In the genomic region with DNA sequence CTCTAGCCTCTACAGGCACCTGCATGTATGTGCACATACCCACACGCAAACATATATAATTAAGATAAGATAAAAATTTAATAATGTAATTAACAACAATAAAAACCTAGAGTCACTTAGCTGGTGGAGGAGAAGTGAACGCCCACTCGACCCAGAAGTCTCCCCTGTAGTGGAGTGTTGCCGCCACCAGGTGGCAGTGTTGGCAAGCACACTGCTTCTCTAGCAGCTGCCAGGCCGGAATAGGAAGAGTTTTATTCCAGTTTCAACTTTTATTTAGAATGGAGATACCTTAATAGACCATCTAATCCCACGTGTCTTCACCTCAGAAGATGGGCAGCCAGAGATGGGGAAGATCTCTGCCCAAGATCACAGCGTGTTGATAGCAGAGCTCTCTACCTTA, we compare ENCODE assay signal across 8 mouse cellular contexts. TPM values are rescaled to one million over a fixed set of nuclear protein-coding genes. Genes with fewer than 3 reads are reported as not detected.
DNase-seq lines count a peak whose midpoint lies in the region; ATAC-seq lines count a peak whose summit lies in the region.

No protein-coding gene starts in this region.

- no peak overlapping the region for H3K4me2 ChIP-seq in forebrain, embryonic 15.5 days (replicated peaks)
- no peak overlapping the region for H3K4me2 ChIP-seq in hindbrain, embryonic 14.5 days (replicated peaks)

- H3K9ac ChIP-seq in forebrain, embryonic 15.5 days (replicated peaks) = no peak overlapping the region
- H3K9ac ChIP-seq in hindbrain, embryonic 14.5 days = no peak overlapping the region

- WGBS in forebrain, embryonic 10.5 days = 3% methylated on average over 7 of the region's 7 CpGs
- 2% methylated on average over 7 of the region's 7 CpGs for WGBS in forebrain, embryonic 15.5 days
- 3% methylated on average over 7 of the region's 7 CpGs for WGBS in hindbrain, embryonic 14.5 days

- H3K27me3 ChIP-seq in forebrain, embryonic 10.5 days (ENCODE audit: poor library complexity, severe bottlenecking) = peaks cover 70% of the 10 kb centered on the region
- no peaks in the 10 kb centered on the region for H3K27me3 ChIP-seq in forebrain, embryonic 15.5 days
- 0 out of 2 replicates have a peak, but pooled peaks cover 3% of the 10 kb centered on the region for H3K27me3 ChIP-seq in hindbrain, embryonic 14.5 days (ENCODE audit: control insufficient read depth, insufficient read depth, low read length)
- no peaks in the 10 kb centered on the region for H3K27me3 ChIP-seq in splenic B cell, adult 2 months (ENCODE audit: control insufficient read depth, insufficient read depth, low read length, poor library complexity, severe bottlenecking)

- H3K36me3 ChIP-seq in forebrain, embryonic 10.5 days (replicated peaks) = no peaks in the 10 kb centered on the region
- H3K36me3 ChIP-seq in forebrain, embryonic 15.5 days = no peaks in the 10 kb centered on the region
- no peaks in the 10 kb centered on the region for H3K36me3 ChIP-seq in hindbrain, embryonic 14.5 days (replicated peaks; ENCODE audit: control insufficient read depth, insufficient read depth)
- no peaks in the 10 kb centered on the region for H3K36me3 ChIP-seq in splenic B cell, adult 2 months (ENCODE audit: control insufficient read depth, insufficient read depth, low read length, poor library complexity, severe bottlenecking)

- H3K4me3 ChIP-seq in forebrain, embryonic 10.5 days = no peak overlapping the region
- H3K4me3 ChIP-seq in forebrain, embryonic 15.5 days = no peak overlapping the region
- no peak overlapping the region for H3K4me3 ChIP-seq in hindbrain, embryonic 14.5 days (replicated peaks; ENCODE audit: low read length)

- no peak overlapping the region for H3K27ac ChIP-seq in forebrain, embryonic 10.5 days
- no peak overlapping the region for H3K27ac ChIP-seq in forebrain, embryonic 15.5 days (replicated peaks)
- H3K27ac ChIP-seq in hindbrain, embryonic 14.5 days = no peak overlapping the region

- intact Hi-C loops in left cerebral cortex, postnatal 14 days (cut with DNase I) = loop anchor here (1.0 to 5.0 kb wide), 3 partner anchors 51 to 159 kb away; no protein-coding TSS in a partner anchor

- DNase-seq in forebrain, embryonic 10.5 days (ENCODE audit: extremely low spot score, low spot score) = peak; percentile 78
- peak; percentile 58 to 61 for DNase-seq in adrenal gland, postnatal 4 days (ENCODE audit: low spot score in 2 of 2)
- DNase-seq in hindbrain, embryonic 14.5 days (ENCODE audit: low spot score) = peak; percentile 91
- DNase-seq in left cerebral cortex, postnatal 14 days (ENCODE audit: low spot score in 2 of 2) = peak; percentile 83 to 89
- DNase-seq in monocyte, adult 2 months (ENCODE audit: low read depth in 1 of 2, low spot score in 2 of 2) = peak; percentile 28 to 62
- DNase-seq in splenic B cell, adult 2 months (ENCODE audit: low read depth, low spot score) = peak; percentile 78

- H3K4me1 ChIP-seq in forebrain, embryonic 10.5 days = peaks cover 37% of the 10 kb centered on the region
- 0 out of 2 replicates have a peak, but pooled peaks cover 5% of the 10 kb centered on the region for H3K4me1 ChIP-seq in forebrain, embryonic 15.5 days
- peaks cover 18% of the 10 kb centered on the region for H3K4me1 ChIP-seq in hindbrain, embryonic 14.5 days (replicated peaks; ENCODE audit: control insufficient read depth, insufficient read depth, low read length)

- ATAC-seq in forebrain, embryonic 15.5 days (replicated peaks) = no peak
- peak; percentile 76 for ATAC-seq in erythroid progenitor cell, adult 5-6 weeks (replicated peaks; ENCODE audit: low FRiP score, poor library complexity, severe bottlenecking)
- ATAC-seq in hindbrain, embryonic 14.5 days (ENCODE audit: low FRiP score) = no peak

- H3K9me3 ChIP-seq in forebrain, embryonic 10.5 days = no peaks in the 10 kb centered on the region
- no peaks in the 10 kb centered on the region for H3K9me3 ChIP-seq in forebrain, embryonic 15.5 days
- H3K9me3 ChIP-seq in hindbrain, embryonic 14.5 days (ENCODE audit: control insufficient read depth, low read length) = no peaks in the 10 kb centered on the region

RNA-seq across cellular contexts. Expression of a gene that starts 28.1 kb away (rescaled TPM):
- polyA plus RNA-seq in forebrain, embryonic 10.5 days (2016; fragmentation: Nextera tagmentation; extraction: Ambion mirVana) = 10.2 and 15.0 TPM in 2 replicates
- 5.7 and 6.1 TPM in 2 replicates for polyA plus RNA-seq in forebrain, embryonic 15.5 days (2015; fragmentation: Nextera tagmentation; extraction: Ambion mirVana)
- 1 to 10 TPM; 6.5 to 9.9 TPM for total RNA-seq in adrenal gland, postnatal 4 days (2021)
- total RNA-seq in erythroid progenitor cell, adult 5-6 weeks (2015; ENCODE audit: low replicate concordance) = not detected in 2 replicates
- not detected in 2 replicates for total RNA-seq in erythroid progenitor cell, adult 5-6 weeks (2017; ENCODE audit: low replicate concordance)
- polyA plus RNA-seq in hindbrain, embryonic 14.5 days (2014; fragmentation: Nextera tagmentation; extraction: Ambion mirVana) = 12.2 and 12.6 TPM in 2 replicates
- 10 to 100 TPM; 18.5 to 19.3 TPM for total RNA-seq in left cerebral cortex, postnatal 14 days (2021)

Comparison
In these comparisons a context has a peak if more than half of its experiments do, and no peak if none do; other contexts are left out.
1. RNA of a gene that starts 28.1 kb away (total RNA-seq): 18.5 to 19.3 TPM in left cerebral cortex, postnatal 14 days and 6.5 to 9.9 TPM in adrenal gland, postnatal 4 days; not detected in erythroid progenitor cell, adult 5-6 weeks; every median in the first group is over 4 times any median in the second.
2. Peak in every context shown above with its lines, with median percentiles within 50 percentile points of each other: DNase-seq.